Mouse (Mus musculus) heart, adult 2 months (tissue): ENCODE measurements around the gene Ctsh. TPM values are rescaled to one million over a fixed set of nuclear protein-coding genes. Genes with fewer than 3 reads are reported as not detected.

ENCODE experiments used
- DNase-seq, 2 experiments: peaks; one replicate each; pipeline ENCODE4 v3.0.0; 2021
- H3K27ac ChIP-seq: fragments of 200-600 bp; 2 replicates; pipeline ENCODE4 v1.8.1; 2022
- H3K27me3 ChIP-seq: fragments of 200-500 bp; 2 replicates; pipeline ENCODE4 v1.6.1; 2012; ENCODE audit warnings: mild to moderate bottlenecking, low read length, inconsistent platforms, mixed read lengths; ENCODE audit not compliant: control insufficient read depth, insufficient read depth
- H3K36me3 ChIP-seq: fragments of 200-500 bp; 2 replicates; pipeline ENCODE4 v1.6.1; 2012; ENCODE audit warnings: low read length, inconsistent platforms; ENCODE audit not compliant: control insufficient read depth, insufficient read depth
- H3K4me1 ChIP-seq: fragments of 200-500 bp; 2 replicates; pipeline ENCODE4 v1.6.1; 2011; ENCODE audit warnings: low read length; ENCODE audit not compliant: control insufficient read depth, insufficient read depth
- H3K4me3 ChIP-seq: fragments of 200-600 bp; 2 replicates; pipeline ENCODE4 v1.8.1; 2022
- H3K79me2 ChIP-seq: fragments of 200-500 bp; replicated peaks from 2 replicates; pipeline ENCODE4 v1.6.1; 2012; ENCODE audit warnings: mild to moderate bottlenecking, inconsistent platforms, low read length, moderate library complexity, mixed read lengths; ENCODE audit not compliant: control insufficient read depth, insufficient read depth
- H3K9ac ChIP-seq: fragments of 200-500 bp; 2 replicates; pipeline ENCODE4 v1.6.1; 2012; ENCODE audit warnings: low read depth, mild to moderate bottlenecking, control low read depth, inconsistent platforms, low read length, mixed read lengths
- CTCF ChIP-seq: fragments of 200-600 bp; IDR thresholded peaks from 2 replicates; pipeline ENCODE4 v1.8.1; 2022; ENCODE audit warnings: antibody characterized with exemption, mild to moderate bottlenecking, moderate library complexity
- EP300 ChIP-seq: fragments of 200-500 bp; IDR thresholded peaks from 2 replicates; pipeline ENCODE4 v1.6.1; 2011; ENCODE audit warnings: low read depth, low read length, control low read depth; ENCODE audit not compliant: insufficient read depth
- POLR2A ChIP-seq: fragments of 200-500 bp; IDR thresholded peaks from 2 replicates; pipeline ENCODE4 v1.6.1; 2011; ENCODE audit warnings: mild to moderate bottlenecking, low read depth, low read length, control low read depth; ENCODE audit not compliant: insufficient read depth
- WGBS: fragments of 180-500 bp; shearing (Covaris S2); methylation state at CpG from one replicate; pipeline ENCODE4 v1.1.7; 2018; 5-methylcytosine and 5-hydroxymethylcytosine counted together
- intact Hi-C: fragments of 180-260 bp; cut with DNase I; formaldehyde crosslinking; loops from one replicate; pipeline ENCODE4 v1.15.1; 2025
- polyA plus RNA-seq: library from polyadenylated mRNA; depleted of rRNA; stranded (reverse); fragments of >200 nt; gene quantifications from 2 replicates; pipeline ENCODE4 v1.2.3, GENCODE M21; 2012
- total RNA-seq, 2 experiments: library from RNA; stranded (reverse); gene quantifications; 2 replicates each; pipeline ENCODE4 v1.2.3; 2021

Ctsh gene
- total and polyA plus RNA-seq, 3 experiments: 30.7 to 51.4 (median 47.9) TPM

DNA sequence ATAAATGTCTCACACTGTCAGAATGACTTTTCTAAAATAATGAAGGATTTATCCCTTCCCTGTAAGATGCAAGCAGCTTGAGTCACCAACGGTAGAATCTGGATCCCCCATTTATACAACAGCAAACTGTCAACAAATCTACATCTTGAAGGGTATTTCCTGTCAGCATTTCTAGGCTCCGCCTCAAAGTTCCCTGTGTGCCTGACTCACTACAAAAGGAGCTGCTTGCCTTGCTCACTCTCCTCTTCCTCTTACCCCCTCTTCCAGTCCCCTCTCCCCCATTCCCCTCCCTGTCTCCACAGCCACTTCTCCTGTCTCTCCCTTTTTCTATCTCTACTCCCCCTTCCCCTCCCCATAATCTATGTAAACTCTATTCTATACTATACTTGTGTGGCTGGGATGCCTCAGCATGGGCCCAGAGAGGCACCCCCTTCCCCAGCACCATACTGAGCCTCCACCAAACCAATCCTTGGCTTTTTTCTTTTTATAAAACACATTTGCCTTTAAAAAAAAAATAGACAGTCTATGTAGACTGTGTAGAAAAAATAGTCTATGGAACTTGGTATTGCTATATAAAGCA is 34.0 kb downstream of the Ctsh start:
- peaks cover 9% of the 10 kb centered on the region for H3K36me3 ChIP-seq
- intact Hi-C loops: no loop called here
- H3K4me1 ChIP-seq: no peaks in the 10 kb centered on the region
- no peak for TF ChIP-seq CTCF
- H3K9ac ChIP-seq: no peak overlapping the region
- H3K27ac ChIP-seq: no peak overlapping the region
- no peaks in the 10 kb centered on the region for H3K27me3 ChIP-seq
- 76% methylated on average over 2 of the region's 2 CpGs for WGBS
- no peak overlapping the region for H3K4me3 ChIP-seq
- H3K79me2 ChIP-seq: no peaks in the 10 kb centered on the region
- no peak for DNase-seq

DNA sequence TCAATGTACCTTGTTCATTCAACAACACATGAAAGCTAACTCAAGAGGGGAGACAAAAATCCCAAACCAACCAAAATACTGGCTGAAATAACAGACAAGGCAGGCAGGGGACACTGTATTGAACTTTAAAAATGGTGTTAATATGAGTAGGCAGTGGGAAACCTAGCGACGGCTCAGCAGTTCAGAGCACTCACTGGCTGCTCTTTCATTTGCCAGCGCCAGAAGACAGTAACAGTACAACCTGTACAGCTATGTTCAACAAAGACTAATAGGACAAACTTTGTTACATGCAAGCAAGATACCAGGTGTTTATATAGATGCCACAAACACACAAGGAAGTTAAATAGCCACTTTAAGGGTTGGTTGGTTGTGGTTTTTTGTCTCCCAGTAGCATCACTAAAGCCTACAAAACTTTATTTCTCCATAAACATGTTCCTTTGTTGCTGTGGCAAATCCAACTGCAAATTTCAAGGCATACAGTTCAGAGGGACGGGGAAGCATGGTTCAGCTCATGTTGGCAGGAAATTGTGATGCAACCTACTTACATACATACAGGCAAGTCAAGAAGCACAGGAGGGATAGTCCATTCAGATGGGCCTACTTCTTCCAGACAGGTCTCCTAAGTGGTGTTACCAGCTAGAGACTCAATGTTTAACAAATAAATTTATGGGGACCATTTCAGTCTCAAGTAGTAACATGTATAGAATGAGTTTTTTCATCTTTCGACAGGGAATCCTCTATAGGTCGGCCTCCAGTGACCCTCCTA is 35.6 kb downstream of the Ctsh start:
- H3K27ac ChIP-seq: no peak overlapping the region
- no peak for TF ChIP-seq CTCF
- TF ChIP-seq POLR2A: no peak
- no peak for TF ChIP-seq EP300
- WGBS: 89% methylated on average over 6 of the region's 6 CpGs
- no peak overlapping the region for H3K9ac ChIP-seq
- H3K4me1 ChIP-seq: no peaks in the 10 kb centered on the region
- no peaks in the 10 kb centered on the region for H3K27me3 ChIP-seq
- H3K36me3 ChIP-seq: peaks cover 11% of the 10 kb centered on the region
- no peaks in the 10 kb centered on the region for H3K79me2 ChIP-seq
- DNase-seq: no peak
- H3K4me3 ChIP-seq: no peak overlapping the region
- intact Hi-C loops: no loop called here

DNA sequence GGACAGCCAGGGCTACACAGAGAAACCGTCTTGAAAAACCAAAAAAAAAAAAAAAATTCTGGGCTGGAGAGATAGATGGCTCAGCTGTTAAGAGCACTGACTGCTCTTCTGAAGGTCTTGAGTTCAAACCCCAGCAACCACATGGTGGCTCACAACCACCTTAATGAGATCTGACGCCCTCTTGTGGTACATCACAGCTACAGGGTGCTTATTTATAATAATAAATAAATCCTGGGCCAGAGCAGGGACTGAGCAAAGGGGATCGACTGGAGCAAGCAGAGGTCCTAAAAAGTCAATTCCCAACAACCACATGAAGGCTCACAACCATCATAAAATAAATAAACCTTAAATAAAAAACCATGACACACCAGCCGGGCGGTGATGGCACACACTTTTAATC is 45.0 kb downstream of the Ctsh start:
- no peaks in the 10 kb centered on the region; the same call in 1 of the 2 replicates for H3K79me2 ChIP-seq
- intact Hi-C loops: no loop called here
- no peaks in the 10 kb centered on the region for H3K4me1 ChIP-seq
- TF ChIP-seq CTCF (peak; percentile 53), EP300 (no peak)
- H3K9ac ChIP-seq: no peak overlapping the region
- no peak for DNase-seq
- peaks cover 30% of the 10 kb centered on the region for H3K36me3 ChIP-seq
- no peak overlapping the region for H3K27ac ChIP-seq
- no peaks in the 10 kb centered on the region for H3K27me3 ChIP-seq
- H3K4me3 ChIP-seq: no peak overlapping the region
- WGBS: 87% methylated on average over 5 of the region's 5 CpGs

DNA sequence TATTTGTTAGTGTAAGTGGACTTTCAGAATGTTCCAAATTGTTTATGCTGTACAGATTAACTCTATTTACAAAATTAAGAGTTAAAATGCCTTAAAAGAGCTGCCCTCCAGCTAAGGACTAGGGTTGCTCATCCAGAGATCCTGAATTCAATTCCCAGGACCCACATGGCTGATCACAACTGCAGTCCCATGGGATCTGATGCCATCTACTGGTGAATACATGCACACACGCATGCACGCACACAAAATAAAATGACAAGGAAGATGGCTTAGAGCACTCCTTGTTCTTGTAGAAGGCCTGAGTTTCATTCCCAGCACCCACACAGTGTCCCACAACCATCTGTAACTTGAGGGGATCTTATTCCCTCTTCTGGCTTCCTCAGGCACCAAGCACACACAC is 46.8 kb downstream of the Ctsh start:
- no peak for TF ChIP-seq POLR2A
- peak; percentile 74 for TF ChIP-seq CTCF
- TF ChIP-seq EP300: no peak
- WGBS: 41% methylated on average over 2 of the region's 2 CpGs
- no peak for DNase-seq
- H3K4me1 ChIP-seq: no peaks in the 10 kb centered on the region
- no peak overlapping the region for H3K4me3 ChIP-seq
- no peaks in the 10 kb centered on the region for H3K27me3 ChIP-seq
- peaks cover 6% of the 10 kb centered on the region for H3K79me2 ChIP-seq
- intact Hi-C loops: no loop called here
- H3K9ac ChIP-seq: no peak overlapping the region
- no peak overlapping the region for H3K27ac ChIP-seq
- peaks cover 31% of the 10 kb centered on the region for H3K36me3 ChIP-seq

DNA sequence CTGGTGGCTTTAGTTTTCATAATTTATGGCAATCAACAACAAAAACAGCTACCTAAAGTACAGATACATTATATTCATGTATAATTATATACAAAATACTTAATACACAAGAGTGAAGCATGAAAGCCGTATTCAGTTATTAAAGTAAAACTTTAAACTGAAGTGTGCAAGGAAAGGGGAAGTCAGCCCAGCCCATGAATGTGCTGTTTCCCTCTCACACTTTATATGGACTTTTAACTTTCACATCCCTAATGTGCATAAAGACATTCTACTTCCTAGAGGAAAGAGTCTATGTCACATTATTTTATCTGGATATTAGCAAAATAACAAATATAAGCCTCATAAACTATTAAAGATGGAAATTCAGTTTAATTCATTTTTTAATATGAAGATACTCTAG is 51.5 kb downstream of the Ctsh start:
- intact Hi-C loops: no loop called here
- Histone ChIP-seq H3K9ac (no peak overlapping the region), H3K4me1 (peaks cover 5% of the 10 kb centered on the region), H3K27ac (no peak overlapping the region), H3K79me2 (peaks cover 11% of the 10 kb centered on the region), H3K27me3 (no peaks in the 10 kb centered on the region), H3K4me3 (no peak overlapping the region), H3K36me3 (peaks cover 53% of the 10 kb centered on the region)
- TF ChIP-seq CTCF (no peak), EP300 (no peak), POLR2A (no peak)
- no peak for DNase-seq
- WGBS: 84% methylated on average over 1 of the region's 1 CpGs

DNA sequence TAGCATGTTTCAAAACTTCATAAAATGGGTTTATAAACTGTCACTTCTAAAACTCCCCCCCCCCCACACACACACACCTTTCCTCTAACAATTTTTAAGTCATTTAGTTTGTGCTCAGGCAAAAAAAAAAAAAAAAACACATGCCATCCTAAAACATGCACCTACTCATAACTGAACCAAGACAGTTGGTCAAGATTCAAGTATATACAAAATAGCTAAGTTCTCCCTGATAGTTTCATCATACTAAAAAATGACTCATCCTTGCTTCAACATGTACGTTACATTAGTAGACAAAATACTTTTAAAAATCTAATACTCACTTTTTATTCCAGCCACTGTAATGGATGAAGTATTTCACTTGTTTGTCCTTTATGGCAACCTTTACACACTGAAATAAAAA is 53.0 kb downstream of the Ctsh start:
- TF ChIP-seq CTCF: no peak
- 66% methylated on average over 1 of the region's 1 CpGs for WGBS
- Histone ChIP-seq H3K4me3 (no peak overlapping the region), H3K36me3 (peaks cover 59% of the 10 kb centered on the region), H3K9ac (no peak overlapping the region), H3K79me2 (peaks cover 14% of the 10 kb centered on the region), H3K27me3 (no peaks in the 10 kb centered on the region), H3K4me1 (peaks cover 8% of the 10 kb centered on the region), H3K27ac (no peak overlapping the region)
- no peak for DNase-seq
- intact Hi-C loops: no loop called here
